1 mouse cellular context compared by ENCODE assay signal in genomic region chr15:98664042-98664907, GRCm38 (mm10).
TF ChIP-seq lines count a peak whose summit lies in the region.

No protein-coding gene starts in this region.

TF ChIP-seq in C2C12, 6 proteins besides CTCF, POLR2A, EP300 and RAD21 (continued from another document):
- TF ChIP-seq MYOD1 (IDR thresholded peaks at IDR 0.05; ENCODE audit: control insufficient read depth, insufficient read length, low read depth) (no peak), FOSL1 (IDR thresholded peaks at IDR 0.05; ENCODE audit: insufficient read depth, low read length, poor library complexity, severe bottlenecking) (no peak)
